Mouse (Mus musculus): Measurements from ENCODE around the gene Spsb1.

Gene Spsb1

GRCm38 (mm10) chr4:149954893-149955439 lies at the start of gene Spsb1:
Spsb1 (minus strand) TSS chr4:149955043.
- DNase-seq (ENCODE audit: low spot score): peak; percentile 94

- DNase-seq (ENCODE audit: low spot score): no peak
Observed at GRCm38 (mm10) chr4:150003641-150004040, 48.8 kb upstream of the Spsb1 start.

- DNase-seq (ENCODE audit: low spot score): no peak
Observed at GRCm38 (mm10) chr4:150003021-150003580, 48.3 kb upstream of the Spsb1 start.

- DNase-seq (ENCODE audit: low spot score): no peak
Observed at GRCm38 (mm10) chr4:150002021-150002528, 47.2 kb upstream of the Spsb1 start.

GRCm38 (mm10) chr4:150001221-150001860 lies 46.5 kb upstream of the Spsb1 start:
- DNase-seq (ENCODE audit: low spot score): no peak

- no peak for DNase-seq (ENCODE audit: low spot score)
Observed at GRCm38 (mm10) chr4:149999931-150000555, 45.2 kb upstream of the Spsb1 start.

GRCm38 (mm10) chr4:149999510-149999900 lies 44.7 kb upstream of the Spsb1 start:
- DNase-seq (ENCODE audit: low spot score): no peak

- DNase-seq (ENCODE audit: low spot score): no peak
Observed at GRCm38 (mm10) chr4:149998786-149999509, 44.1 kb upstream of the Spsb1 start.

- no peak for DNase-seq (ENCODE audit: low spot score)
Observed at GRCm38 (mm10) chr4:149997999-149998398, 43.2 kb upstream of the Spsb1 start.

GRCm38 (mm10) chr4:149996440-149996839 lies 41.6 kb upstream of the Spsb1 start:
- no peak for DNase-seq (ENCODE audit: low spot score)

- no peak for DNase-seq (ENCODE audit: low spot score)
Observed at GRCm38 (mm10) chr4:149995911-149996310, 41.1 kb upstream of the Spsb1 start.

- no peak for DNase-seq (ENCODE audit: low spot score)
Observed at GRCm38 (mm10) chr4:149994218-149994617, 39.4 kb upstream of the Spsb1 start.

- DNase-seq (ENCODE audit: low spot score): no peak
Observed at GRCm38 (mm10) chr4:149992670-149993032, 37.8 kb upstream of the Spsb1 start.

GRCm38 (mm10) chr4:149991755-149992669 lies 37.2 kb upstream of the Spsb1 start:
- no peak for DNase-seq (ENCODE audit: low spot score)

- no peak for DNase-seq (ENCODE audit: low spot score)
Observed at GRCm38 (mm10) chr4:149990954-149991633, 36.3 kb upstream of the Spsb1 start.

GRCm38 (mm10) chr4:149990212-149990953 lies 35.5 kb upstream of the Spsb1 start:
- no peak for DNase-seq (ENCODE audit: low spot score)

GRCm38 (mm10) chr4:149988931-149989556 lies 34.2 kb upstream of the Spsb1 start:
- DNase-seq (ENCODE audit: low spot score): peak; percentile 70

- DNase-seq (ENCODE audit: low spot score): no peak
Observed at GRCm38 (mm10) chr4:149988301-149988700, 33.5 kb upstream of the Spsb1 start.

GRCm38 (mm10) chr4:149986671-149987417 lies 32.0 kb upstream of the Spsb1 start:
- no peak for DNase-seq (ENCODE audit: low spot score)

Measured in left cerebral cortex, adult 11 months (tissue).